Mouse (Mus musculus): Measurements from ENCODE around the gene Il1rap. TPM values are rescaled to one million over a fixed set of nuclear protein-coding genes. Genes with fewer than 3 reads are reported as not detected.

The Il1rap gene
- polyA plus RNA-seq, 1 experiment from 2014 or later: 3.5 TPM

GRCm38 (mm10) chr16:26698076-26698475 lies 116.6 kb downstream of the Il1rap start:
- no peak for DNase-seq (ENCODE audit: low spot score)
- no peaks in the 10 kb centered on the region for H3K36me3 ChIP-seq (ENCODE audit: control insufficient read depth, insufficient read depth, low read length)
- 93% methylated on average over 4 of the region's 4 CpGs for WGBS
- H3K4me2 ChIP-seq (ENCODE audit: low read depth, low read length, severe bottlenecking): no peak overlapping the region
- H3K27ac ChIP-seq (ENCODE audit: low read depth, low read length): no peak overlapping the region
- H3K4me3 ChIP-seq (ENCODE audit: low read depth, low read length): no peak overlapping the region
- no peak overlapping the region for H3K9ac ChIP-seq (ENCODE audit: low read length)
- H3K27me3 ChIP-seq (ENCODE audit: control insufficient read depth, insufficient read depth, low read length): no peaks in the 10 kb centered on the region
- H3K9me3 ChIP-seq (ENCODE audit: control insufficient read depth, low read length): no peaks in the 10 kb centered on the region
- ATAC-seq (replicated peaks; ENCODE audit: low FRiP score): no peak
- H3K4me1 ChIP-seq (replicated peaks; ENCODE audit: control insufficient read depth, insufficient read depth, low read length): no peaks in the 10 kb centered on the region

- 90% methylated on average over 8 of the region's 8 CpGs for WGBS
- no peaks in the 10 kb centered on the region for H3K4me1 ChIP-seq (replicated peaks; ENCODE audit: control insufficient read depth, insufficient read depth, low read length)
- no peak for ATAC-seq (replicated peaks; ENCODE audit: low FRiP score)
- H3K36me3 ChIP-seq (ENCODE audit: control insufficient read depth, insufficient read depth, low read length): no peaks in the 10 kb centered on the region
- no peak overlapping the region for H3K27ac ChIP-seq (ENCODE audit: low read depth, low read length)
- no peaks in the 10 kb centered on the region for H3K27me3 ChIP-seq (ENCODE audit: control insufficient read depth, insufficient read depth, low read length)
- H3K9me3 ChIP-seq (ENCODE audit: control insufficient read depth, low read length): no peaks in the 10 kb centered on the region
- H3K4me2 ChIP-seq (ENCODE audit: low read depth, low read length, severe bottlenecking): no peak overlapping the region
- no peak overlapping the region for H3K4me3 ChIP-seq (ENCODE audit: low read depth, low read length)
- H3K9ac ChIP-seq (ENCODE audit: low read length): no peak overlapping the region
- no peak for DNase-seq (ENCODE audit: low spot score)
Measured at GRCm38 (mm10) chr16:26700440-26701103, 119.1 kb downstream of the Il1rap start.

DNA sequence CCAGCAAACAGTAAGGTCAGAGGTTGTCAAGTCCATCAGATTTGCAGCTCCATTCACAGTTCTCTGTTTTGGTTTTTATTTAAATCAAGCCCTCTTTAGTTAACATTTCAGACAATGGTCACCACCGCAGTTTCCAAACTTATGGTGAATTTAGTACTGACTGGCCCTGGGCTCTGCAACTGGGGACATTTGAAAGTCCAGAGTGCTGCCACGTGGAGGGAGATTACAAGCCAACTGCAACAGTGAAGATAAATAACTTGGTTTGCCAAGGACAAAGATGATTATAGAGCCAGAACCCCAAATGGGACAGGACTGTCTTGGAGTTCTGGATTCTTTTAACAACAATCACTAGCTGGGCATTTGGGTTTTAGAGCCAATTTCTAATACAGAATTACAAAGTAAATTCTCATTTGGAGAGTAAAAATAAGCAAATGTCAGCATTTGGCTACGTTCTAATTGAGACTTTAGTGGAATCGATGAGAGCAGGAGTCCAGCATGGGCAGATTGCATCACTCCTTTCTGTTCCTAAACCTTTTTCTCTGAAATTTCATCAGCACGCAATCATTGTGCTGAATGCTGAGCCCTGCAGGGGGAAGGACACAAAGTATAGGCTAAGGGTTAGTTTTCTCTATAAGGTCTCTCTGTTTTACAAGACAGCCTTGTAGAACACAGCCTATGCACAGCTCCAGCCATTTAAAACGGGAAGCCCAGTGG lies 124.3 kb downstream of the Il1rap start:
- Histone ChIP-seq H3K4me3 (ENCODE audit: low read depth, low read length) (no peak overlapping the region), H3K4me2 (ENCODE audit: low read depth, low read length, severe bottlenecking) (no peak overlapping the region), H3K4me1 (replicated peaks; ENCODE audit: control insufficient read depth, insufficient read depth, low read length) (no peaks in the 10 kb centered on the region), H3K9me3 (ENCODE audit: control insufficient read depth, low read length) (no peaks in the 10 kb centered on the region), H3K36me3 (ENCODE audit: control insufficient read depth, insufficient read depth, low read length) (no peaks in the 10 kb centered on the region), H3K27me3 (ENCODE audit: control insufficient read depth, insufficient read depth, low read length) (no peaks in the 10 kb centered on the region), H3K9ac (ENCODE audit: low read length) (no peak overlapping the region), H3K27ac (ENCODE audit: low read depth, low read length) (no peak overlapping the region)
- 75% methylated on average over 6 of the region's 6 CpGs for WGBS
- no peak for DNase-seq (ENCODE audit: low spot score)
- ATAC-seq (replicated peaks; ENCODE audit: low FRiP score): no peak

GRCm38 (mm10) chr16:26706503-26706902 lies 125.0 kb downstream of the Il1rap start:
- DNase-seq (ENCODE audit: low spot score) (no peak), ATAC-seq (replicated peaks; ENCODE audit: low FRiP score) (no peak)
- Histone ChIP-seq H3K36me3 (ENCODE audit: control insufficient read depth, insufficient read depth, low read length) (no peaks in the 10 kb centered on the region), H3K4me1 (replicated peaks; ENCODE audit: control insufficient read depth, insufficient read depth, low read length) (no peaks in the 10 kb centered on the region), H3K27ac (ENCODE audit: low read depth, low read length) (no peak overlapping the region), H3K9ac (ENCODE audit: low read length) (no peak overlapping the region), H3K4me2 (ENCODE audit: low read depth, low read length, severe bottlenecking) (no peak overlapping the region), H3K9me3 (ENCODE audit: control insufficient read depth, low read length) (no peaks in the 10 kb centered on the region), H3K27me3 (ENCODE audit: control insufficient read depth, insufficient read depth, low read length) (no peaks in the 10 kb centered on the region), H3K4me3 (ENCODE audit: low read depth, low read length) (no peak overlapping the region)
- 79% methylated on average over 2 of the region's 2 CpGs for WGBS

DNA sequence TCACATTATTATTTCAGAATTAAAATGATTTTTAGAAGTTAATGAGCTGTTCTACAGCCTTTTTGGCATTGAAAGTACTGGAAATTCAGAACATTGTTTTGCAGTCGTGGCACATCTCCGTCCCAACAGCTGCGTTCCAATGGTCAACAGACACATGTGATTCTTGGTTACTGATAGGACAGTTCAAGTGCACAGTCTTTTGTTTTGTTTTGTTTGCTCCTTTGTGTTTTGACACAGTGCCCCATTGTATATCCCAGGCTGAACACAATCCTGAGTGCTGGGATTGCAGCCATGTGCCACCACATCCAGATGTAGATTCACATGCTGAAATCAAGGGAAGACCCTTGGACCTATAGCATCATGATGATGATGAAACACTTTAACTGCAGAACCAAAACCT lies 129.4 kb downstream of the Il1rap start:
- Histone ChIP-seq H3K9ac (ENCODE audit: low read length) (no peak overlapping the region), H3K4me3 (ENCODE audit: low read depth, low read length) (no peak overlapping the region), H3K9me3 (ENCODE audit: control insufficient read depth, low read length) (no peaks in the 10 kb centered on the region), H3K36me3 (ENCODE audit: control insufficient read depth, insufficient read depth, low read length) (no peaks in the 10 kb centered on the region), H3K27ac (ENCODE audit: low read depth, low read length) (no peak overlapping the region), H3K4me1 (replicated peaks; ENCODE audit: control insufficient read depth, insufficient read depth, low read length) (no peaks in the 10 kb centered on the region), H3K4me2 (ENCODE audit: low read depth, low read length, severe bottlenecking) (no peak overlapping the region), H3K27me3 (ENCODE audit: control insufficient read depth, insufficient read depth, low read length) (no peaks in the 10 kb centered on the region)
- 87% methylated on average over 3 of the region's 3 CpGs for WGBS
- ATAC-seq (replicated peaks; ENCODE audit: low FRiP score): no peak
- DNase-seq (ENCODE audit: low spot score): no peak

DNA sequence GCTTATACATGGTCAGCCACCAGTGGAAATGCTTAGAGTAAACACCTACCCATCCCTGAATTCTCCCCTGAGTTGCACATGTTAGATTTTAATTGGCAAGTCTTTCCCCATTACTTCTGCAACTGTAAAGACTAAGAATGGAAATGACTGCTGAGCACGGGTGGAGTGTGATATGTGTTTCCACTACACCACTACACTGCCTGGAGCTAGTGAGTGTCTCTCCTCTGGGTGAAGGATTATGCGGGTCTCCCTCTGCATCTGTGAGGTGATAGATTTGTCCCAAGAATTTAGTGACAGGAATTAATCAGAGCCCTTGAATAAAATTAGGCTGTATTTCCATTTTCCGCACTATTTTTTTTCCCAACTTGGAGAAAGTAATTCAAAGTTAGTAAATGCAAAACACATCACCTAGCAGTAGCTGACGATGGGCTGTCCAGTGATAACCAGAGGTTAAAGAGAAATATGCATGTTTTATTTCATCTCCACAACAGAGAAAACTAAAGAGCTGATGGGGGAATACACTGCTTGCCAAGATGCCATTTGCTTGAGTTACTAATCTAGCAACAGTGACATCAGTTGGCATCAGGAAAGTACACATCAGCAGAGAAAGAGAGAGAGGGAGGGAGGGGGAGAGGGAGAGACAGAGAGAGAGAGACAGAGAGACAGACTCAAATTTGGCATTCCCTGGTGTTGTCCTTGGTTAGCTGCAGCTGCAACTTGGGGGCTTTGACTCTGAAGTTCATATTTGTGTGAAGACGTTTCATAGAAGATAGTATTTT lies 132.2 kb downstream of the Il1rap start:
- no peak for DNase-seq (ENCODE audit: low spot score)
- H3K4me1 ChIP-seq (replicated peaks; ENCODE audit: control insufficient read depth, insufficient read depth, low read length): no peaks in the 10 kb centered on the region
- no peak overlapping the region for H3K27ac ChIP-seq (ENCODE audit: low read depth, low read length)
- H3K27me3 ChIP-seq (ENCODE audit: control insufficient read depth, insufficient read depth, low read length): no peaks in the 10 kb centered on the region
- WGBS: 84% methylated on average over 5 of the region's 5 CpGs
- H3K9ac ChIP-seq (ENCODE audit: low read length): no peak overlapping the region
- H3K36me3 ChIP-seq (ENCODE audit: control insufficient read depth, insufficient read depth, low read length): no peaks in the 10 kb centered on the region
- ATAC-seq (replicated peaks; ENCODE audit: low FRiP score): no peak
- H3K4me3 ChIP-seq (ENCODE audit: low read depth, low read length): no peak overlapping the region
- no peaks in the 10 kb centered on the region for H3K9me3 ChIP-seq (ENCODE audit: control insufficient read depth, low read length)
- no peak overlapping the region for H3K4me2 ChIP-seq (ENCODE audit: low read depth, low read length, severe bottlenecking)

DNA sequence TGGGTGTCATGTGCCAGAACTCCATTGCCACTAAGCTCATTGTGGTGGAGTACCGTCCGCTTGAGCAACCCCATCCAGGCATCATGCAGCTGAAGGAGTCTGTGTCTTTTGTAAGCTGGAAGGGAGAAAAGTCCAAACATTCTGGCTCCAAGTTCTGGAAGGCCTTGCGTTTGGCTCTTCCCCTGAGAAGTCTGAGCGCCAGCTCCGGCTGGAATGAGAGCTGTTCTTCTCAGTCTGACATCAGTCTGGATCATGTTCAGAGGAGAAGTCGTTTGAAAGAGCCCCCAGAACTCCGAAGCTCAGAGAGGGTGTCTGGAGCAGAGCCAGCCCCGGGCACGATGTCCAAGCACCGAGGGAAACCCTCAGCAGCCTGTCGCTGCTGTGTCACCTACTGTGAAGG lies 141.0 kb downstream of the Il1rap start:
- Histone ChIP-seq H3K27me3 (ENCODE audit: control insufficient read depth, insufficient read depth, low read length) (no peaks in the 10 kb centered on the region), H3K27ac (ENCODE audit: low read depth, low read length) (no peak overlapping the region), H3K36me3 (ENCODE audit: control insufficient read depth, insufficient read depth, low read length) (no peaks in the 10 kb centered on the region), H3K9me3 (ENCODE audit: control insufficient read depth, low read length) (no peaks in the 10 kb centered on the region), H3K4me1 (replicated peaks; ENCODE audit: control insufficient read depth, insufficient read depth, low read length) (no peaks in the 10 kb centered on the region), H3K4me3 (ENCODE audit: low read depth, low read length) (no peak overlapping the region), H3K9ac (ENCODE audit: low read length) (no peak overlapping the region), H3K4me2 (ENCODE audit: low read depth, low read length, severe bottlenecking) (no peak overlapping the region)
- 87% methylated on average over 11 of the region's 11 CpGs for WGBS
- DNase-seq (ENCODE audit: low spot score) (no peak), ATAC-seq (replicated peaks; ENCODE audit: low FRiP score) (no peak)

DNA sequence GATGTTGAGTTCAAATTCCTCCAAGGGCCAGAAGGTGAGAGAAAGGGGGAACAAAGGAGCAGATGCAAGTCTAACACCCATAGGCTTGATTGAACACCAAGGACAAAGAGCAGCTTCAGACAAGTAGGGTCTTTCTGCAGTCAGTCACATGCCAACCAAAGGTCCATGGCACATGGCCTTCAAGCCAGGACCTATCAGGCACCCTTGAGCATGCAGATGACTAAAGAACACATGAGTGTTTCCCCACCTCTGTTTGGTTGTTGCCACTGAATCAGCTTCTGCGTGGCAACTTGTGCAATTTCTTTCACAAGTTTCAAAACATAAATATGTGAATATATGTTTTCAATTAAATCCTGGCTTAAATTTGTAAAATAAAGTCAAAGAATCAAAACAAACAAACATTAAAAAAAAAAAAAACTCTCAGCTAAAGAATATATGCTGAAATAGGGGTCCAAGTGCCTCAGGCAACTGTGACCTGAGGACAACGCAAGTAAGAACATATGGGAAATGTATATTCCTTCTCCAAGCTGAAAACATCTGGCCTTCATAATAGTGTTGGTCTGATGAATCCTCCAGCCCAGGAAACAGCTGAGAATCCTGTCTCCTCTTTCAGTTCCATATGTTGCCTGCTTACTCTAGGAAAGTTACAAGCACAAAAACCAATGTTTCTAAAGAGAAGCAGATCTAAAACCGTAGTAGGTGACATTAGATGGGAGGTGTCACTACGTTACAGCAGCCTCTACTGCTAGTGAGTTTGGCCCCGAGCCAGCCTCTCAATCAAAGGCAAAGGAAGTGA lies 142.6 kb downstream of the Il1rap start:
- DNase-seq (ENCODE audit: low spot score): no peak
- ATAC-seq (replicated peaks; ENCODE audit: low FRiP score): no peak
- WGBS: 77% methylated on average over 5 of the region's 5 CpGs

More for the DNA sequence above, 142.6 kb downstream of the Il1rap start:
- Histone ChIP-seq H3K36me3 (ENCODE audit: control insufficient read depth, insufficient read depth, low read length) (no peaks in the 10 kb centered on the region), H3K9me3 (ENCODE audit: control insufficient read depth, low read length) (no peaks in the 10 kb centered on the region), H3K4me2 (ENCODE audit: low read depth, low read length, severe bottlenecking) (no peak overlapping the region), H3K27ac (ENCODE audit: low read depth, low read length) (no peak overlapping the region), H3K4me3 (ENCODE audit: low read depth, low read length) (no peak overlapping the region), H3K9ac (ENCODE audit: low read length) (no peak overlapping the region), H3K4me1 (replicated peaks; ENCODE audit: control insufficient read depth, insufficient read depth, low read length) (no peaks in the 10 kb centered on the region), H3K27me3 (ENCODE audit: control insufficient read depth, insufficient read depth, low read length) (no peaks in the 10 kb centered on the region)

Measured in forebrain, embryonic 11.5 days (tissue).